Mouse (Mus musculus) T-helper 17 cell (primary cell): ENCODE measurements around the gene Bcam.
"Not testable (repeated sequence)": the region's sequence is repeated elsewhere in the genome, so short reads cannot be mapped to it uniquely, and the experiment has no call there.

ENCODE experiments used
- in situ Hi-C, 2 experiments: fragments of 300-600 bp; cut with MboI, MseI; formaldehyde crosslinking; loops; 1 replicate in 1 of 2; 2 replicates in 1 of 2; pipeline ENCODE4 v1.15.1; 2025; ENCODE audit warnings: high pct_unique_total_duplicates in 2 of 2

Gene Bcam

GRCm38 (mm10) chr7:19770984-19771391 is at the start of gene Bcam:
Bcam (minus strand) TSS chr7:19771016.
- in situ Hi-C loops: no loop called here

DNA sequence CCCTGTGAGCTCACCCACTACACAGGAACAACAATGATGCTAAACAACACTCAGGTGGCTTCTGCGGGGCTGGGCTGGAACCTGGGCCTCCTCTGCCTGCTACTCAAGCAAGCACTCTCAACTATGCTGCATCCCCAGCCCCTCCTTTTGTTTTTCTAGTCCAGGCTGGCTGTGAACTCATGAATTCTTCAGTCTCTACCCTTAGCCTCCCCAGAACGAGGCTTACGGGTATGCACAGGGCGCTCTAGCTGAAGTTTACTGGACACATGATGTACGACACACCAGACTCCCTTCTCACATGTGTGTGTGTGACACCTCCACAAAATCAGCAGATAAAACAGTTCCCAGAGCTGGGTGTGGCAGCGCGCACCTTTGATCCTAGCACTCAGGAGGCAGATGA is 48.1 kb upstream of the Bcam start:
- in situ Hi-C loops: loop anchor here in 1 of 2 experiments (5.0 kb wide), 1 partner anchor 118 kb away; no protein-coding TSS in a partner anchor

DNA sequence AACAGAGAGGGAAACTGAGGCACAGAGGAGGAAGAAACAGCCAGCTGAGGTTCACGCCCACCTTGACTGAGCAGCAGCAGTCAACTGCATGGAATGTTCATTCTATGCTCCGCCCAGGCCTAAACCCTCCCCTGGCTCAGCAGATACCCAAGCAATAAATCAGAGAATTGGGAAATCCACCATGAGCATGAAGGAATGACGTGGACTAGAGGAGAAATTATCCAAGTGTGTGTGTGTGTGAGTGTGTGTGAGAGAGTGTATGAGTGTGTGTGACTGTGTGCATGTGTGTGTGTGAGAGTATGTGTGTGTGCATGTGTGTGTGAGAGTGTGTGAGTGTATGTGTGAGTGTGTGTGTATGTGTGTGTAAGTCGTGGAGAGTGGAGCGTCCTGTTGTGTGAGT is 47.6 kb upstream of the Bcam start:
- in situ Hi-C loops: loop anchor here in 1 of 2 experiments (5.0 kb wide), 1 partner anchor 119 kb away; no protein-coding TSS in a partner anchor

DNA sequence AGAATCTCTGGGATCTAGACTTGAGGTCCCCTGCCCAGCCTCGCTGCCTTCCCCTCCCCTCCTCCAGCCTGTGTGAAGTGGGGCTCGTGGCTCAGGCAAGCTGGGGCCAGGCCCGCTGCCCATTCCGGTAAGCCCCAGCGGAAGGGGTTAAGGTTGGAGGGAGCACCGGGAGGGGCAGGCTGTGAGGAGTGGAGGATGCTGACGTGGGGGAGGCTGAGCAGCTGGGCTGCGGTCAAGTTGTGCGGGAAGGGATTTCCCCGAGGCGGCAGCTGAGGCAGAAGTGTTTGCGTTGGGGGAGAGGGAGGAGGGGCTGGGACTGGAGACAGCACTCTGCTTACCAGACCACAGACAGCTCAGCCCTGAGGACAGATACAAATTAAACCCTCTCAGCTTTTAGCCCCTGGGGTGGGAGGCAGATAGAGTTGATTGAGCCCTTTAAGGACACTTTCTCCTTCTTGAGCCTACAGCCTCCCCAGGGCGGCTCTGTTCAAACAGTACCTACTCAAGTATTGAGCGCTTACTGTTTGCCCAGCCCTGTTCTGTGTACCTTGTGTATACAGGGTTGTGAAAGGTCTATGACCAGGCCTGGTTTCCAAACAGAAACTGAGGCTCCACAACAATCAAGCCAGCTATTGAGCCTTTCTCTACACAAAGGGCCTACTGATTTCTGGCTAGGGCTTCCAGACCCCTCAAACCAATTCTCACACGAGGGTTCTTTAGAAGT is 46.7 kb upstream of the Bcam start:
- in situ Hi-C loops: loop anchor here in 1 of 2 experiments (5.0 kb wide), 1 partner anchor 120 kb away; no protein-coding TSS in a partner anchor

- in situ Hi-C loops: loop anchor here in 1 of 2 experiments (5.0 kb wide), 1 partner anchor 121 kb away; no protein-coding TSS in a partner anchor
Measured at GRCm38 (mm10) chr7:19816224-19816771, 45.5 kb upstream of the Bcam start.

- in situ Hi-C loops: loop anchor here in 1 of 2 experiments (5.0 kb wide), 1 partner anchor 122 kb away; no protein-coding TSS in a partner anchor
Measured at GRCm38 (mm10) chr7:19815296-19816223, 44.7 kb upstream of the Bcam start.

DNA sequence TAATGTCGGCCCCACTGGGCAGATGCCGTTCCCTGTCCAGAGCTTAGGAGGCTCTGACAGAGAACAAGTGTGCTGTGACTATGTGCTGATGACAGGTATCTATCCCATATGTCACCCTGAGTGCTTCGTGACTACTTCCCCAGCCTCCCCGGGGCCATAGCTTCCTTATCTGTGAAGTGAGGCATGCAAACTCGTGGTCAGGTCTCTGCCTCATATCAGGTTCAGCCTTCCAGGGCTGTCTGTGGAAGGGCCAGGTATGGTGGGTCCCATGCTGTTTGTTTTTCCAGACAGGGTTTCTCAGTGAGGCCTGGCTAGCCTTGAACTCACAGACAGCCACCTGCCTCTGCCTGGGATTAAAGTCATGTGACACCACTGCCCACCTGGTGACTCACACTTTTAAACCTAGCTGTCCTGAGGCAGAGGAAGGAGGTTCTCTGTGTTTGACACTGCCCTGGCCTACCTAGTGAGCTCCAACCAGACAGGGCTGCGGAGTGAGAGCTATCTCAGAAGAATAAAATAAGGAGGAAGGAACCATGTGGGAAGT is 42.8 kb upstream of the Bcam start:
- in situ Hi-C loops: no loop called here

GRCm38 (mm10) chr7:19813161-19813560 is 42.3 kb upstream of the Bcam start:
- in situ Hi-C loops: no loop called here

DNA sequence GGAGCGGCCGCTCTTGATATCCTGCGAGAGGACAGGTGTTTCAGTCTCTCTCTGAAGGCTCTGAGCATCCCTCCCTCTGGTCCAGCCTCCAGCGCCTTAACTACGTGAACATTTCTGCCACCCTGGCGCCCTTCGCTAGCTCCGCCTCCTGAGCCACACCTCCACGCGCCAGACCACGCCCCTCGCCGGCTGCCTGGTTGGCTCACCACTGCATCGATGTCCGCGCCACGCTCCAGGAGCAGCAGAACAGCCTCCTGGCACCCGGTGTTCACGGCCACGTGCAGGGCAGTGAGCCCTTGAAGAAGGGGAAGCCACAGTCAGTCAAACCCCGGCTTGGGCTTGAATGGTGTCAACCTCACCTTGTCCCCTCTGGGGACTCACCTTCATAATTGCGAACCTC is 40.3 kb upstream of the Bcam start:
- in situ Hi-C loops: no loop called here

- in situ Hi-C loops: no loop called here
Measured at GRCm38 (mm10) chr7:19809369-19809768, 38.6 kb upstream of the Bcam start.

DNA sequence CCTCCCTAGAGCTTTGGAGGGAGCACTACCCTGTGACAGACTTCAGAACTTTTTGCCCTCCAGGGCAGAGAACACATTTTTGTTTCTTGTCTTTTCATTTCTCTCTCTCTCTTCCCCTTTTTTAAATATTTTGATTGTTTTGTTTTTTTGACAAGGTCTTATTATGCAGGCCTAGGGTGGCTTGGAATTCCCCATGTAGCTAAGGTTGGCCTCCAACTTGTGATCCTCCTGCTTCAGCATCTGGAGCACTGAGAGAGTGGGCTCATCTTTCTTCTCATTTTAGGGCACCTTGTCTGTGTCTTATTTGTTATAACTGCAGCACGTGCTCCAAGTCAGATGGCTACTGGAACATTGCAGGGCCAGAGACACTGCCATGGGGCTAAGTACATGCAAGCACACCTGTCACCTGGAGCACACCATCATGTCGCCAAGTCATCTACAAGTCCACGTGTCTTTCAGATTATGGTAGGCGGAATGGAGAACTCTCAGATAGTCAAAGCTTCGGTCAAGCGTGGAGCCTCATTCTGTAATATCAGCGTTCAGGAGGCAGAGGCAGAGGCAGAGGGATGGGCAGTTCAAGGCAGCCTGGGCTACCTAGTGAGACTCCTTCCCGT is 35.6 kb upstream of the Bcam start:
- in situ Hi-C loops: no loop called here

DNA sequence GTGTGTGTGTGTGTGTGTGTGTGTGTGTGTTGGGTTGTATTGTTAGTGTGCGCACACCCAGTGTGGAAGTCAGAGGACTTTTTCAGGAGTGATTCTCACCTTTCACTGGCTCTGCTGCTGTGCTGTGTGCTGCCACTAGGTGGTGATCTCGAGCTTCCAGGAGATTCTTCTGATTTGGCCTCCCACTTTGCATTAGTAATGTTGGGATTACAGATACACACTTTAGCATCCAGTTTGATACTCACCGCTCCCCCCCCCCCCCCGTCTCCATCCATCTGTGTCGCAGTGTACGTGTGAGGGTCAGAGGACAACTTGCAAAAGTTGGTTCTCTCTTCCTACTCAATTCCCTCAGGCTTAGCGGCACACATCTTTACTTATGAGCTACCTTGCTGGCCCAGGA is 32.2 kb upstream of the Bcam start:
- in situ Hi-C loops: loop anchor here (5.0 kb wide), 1 partner anchor 39 kb away; no protein-coding TSS in a partner anchor

DNA sequence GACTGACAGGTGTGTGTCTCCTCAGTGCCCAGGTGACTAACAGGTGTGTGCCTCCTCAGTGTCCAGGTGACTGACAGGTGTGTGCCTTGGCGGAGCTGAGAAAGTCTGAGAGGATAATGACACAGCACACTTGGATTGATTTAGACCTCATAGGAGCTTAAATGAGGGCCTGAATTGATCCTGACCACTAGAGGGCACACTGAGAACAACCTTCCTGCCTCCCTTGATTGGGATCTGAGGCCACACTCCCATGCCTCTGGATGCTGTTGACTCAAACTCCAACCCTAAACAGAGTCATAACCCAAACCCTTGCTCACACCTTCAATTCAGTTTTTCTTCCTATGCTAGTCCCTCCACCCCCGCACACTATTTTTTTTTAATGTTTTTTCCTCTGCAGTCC is 29.9 kb upstream of the Bcam start:
- in situ Hi-C loops: loop anchor here (5.0 kb wide), 1 partner anchor 42 kb away; no protein-coding TSS in a partner anchor

- in situ Hi-C loops: no loop called here
Measured at GRCm38 (mm10) chr7:19796697-19797588, 26.1 kb upstream of the Bcam start, which contains the start of gene Cblc. Cblc (minus strand) TSS chr7:19796809.

- in situ Hi-C loops: no loop called here
Measured at GRCm38 (mm10) chr7:19796254-19796653, 25.4 kb upstream of the Bcam start.

- in situ Hi-C loops: no loop called here
Measured at GRCm38 (mm10) chr7:19795236-19795635, 24.4 kb upstream of the Bcam start.

DNA sequence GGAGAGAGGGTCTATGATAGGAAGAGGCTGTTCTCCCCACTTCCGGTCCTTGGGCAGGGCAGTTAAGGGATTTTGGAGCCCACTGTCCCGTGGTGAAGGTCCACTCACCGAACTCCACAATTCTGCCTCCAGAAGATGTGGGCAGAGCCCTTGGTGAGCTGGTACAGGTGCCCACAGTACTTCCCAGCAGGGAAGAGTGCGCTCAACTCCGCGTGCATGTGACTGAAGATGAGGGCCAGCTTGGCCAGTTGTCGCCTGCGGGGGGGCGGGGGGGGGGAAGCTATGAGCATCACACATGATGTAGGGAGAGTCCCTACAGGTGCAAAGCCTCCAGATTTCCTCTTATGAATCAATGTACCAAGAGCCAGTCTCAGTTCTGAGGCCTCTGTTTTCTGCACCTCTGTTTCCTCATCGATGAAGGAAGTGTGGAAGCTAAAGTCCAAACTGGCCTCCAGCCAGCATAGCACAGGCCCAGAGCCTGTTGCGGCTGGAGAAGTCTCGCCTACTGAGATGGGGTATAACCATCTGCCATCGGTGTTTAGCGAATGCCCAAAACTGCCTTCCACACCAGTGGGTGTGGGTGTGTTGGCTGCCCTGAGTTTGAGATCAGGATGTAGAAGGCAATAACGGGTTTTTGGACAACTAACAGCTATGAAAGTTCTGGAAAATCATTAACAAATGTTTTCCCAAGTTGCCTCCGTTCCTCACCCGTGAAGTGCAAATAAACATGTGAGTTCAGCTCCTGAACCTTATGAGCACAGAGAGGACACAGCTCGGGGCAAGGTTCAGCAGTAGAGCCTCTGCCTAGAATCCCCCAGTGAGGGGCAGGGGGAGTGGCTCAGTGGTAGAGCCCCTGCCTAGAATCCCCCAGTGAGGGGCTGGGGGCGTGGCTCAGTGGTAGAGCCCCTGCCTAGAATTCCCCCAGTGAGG is 22.1 kb upstream of the Bcam start:
- in situ Hi-C loops: no loop called here

DNA sequence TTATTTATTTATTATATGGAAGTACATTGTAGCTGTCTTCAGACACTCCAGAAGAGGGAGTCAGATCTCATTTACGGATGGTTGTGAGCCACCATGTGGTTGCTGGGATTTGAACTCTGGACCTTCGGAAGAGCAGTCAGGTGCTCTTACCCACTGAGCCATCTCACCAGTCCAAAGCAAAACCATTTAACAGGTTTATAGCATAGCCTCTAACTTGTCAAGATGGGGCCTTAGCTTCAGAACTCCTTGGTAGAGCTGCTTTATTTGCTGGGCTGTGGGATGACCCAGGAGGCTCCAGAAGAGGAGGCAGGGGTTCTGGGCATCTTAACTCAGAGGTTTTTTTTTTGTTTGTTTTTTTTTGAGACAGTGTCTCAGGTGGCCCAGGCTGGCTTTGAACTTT is 20.7 kb upstream of the Bcam start:
- in situ Hi-C loops: not testable (repeated sequence)

DNA sequence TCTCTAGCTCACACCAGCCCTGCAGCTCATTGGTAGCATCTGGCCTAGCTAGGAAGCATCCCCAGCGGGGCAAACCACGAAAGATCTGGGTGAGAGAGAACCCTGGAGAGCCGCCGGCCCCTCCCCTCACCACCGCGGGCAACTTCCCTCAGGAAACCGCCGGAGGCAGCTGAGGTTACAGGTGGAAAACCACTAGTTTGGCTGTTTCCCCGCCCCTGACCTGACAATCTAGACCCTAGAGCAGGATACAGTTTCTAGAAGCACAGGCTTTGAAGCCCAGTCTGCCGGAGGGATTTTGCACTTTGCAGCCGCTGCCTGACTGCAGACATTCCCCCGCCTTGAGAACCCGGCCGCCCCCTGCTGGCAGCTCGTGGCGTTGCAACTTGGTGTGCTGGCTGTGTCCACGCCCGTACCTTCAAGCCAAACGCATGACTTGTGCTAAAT is 19.1 kb upstream of the Bcam start:
- in situ Hi-C loops: no loop called here
